Mouse (Mus musculus): ENCODE data around the gene Wbp2. TPM values are rescaled to one million over a fixed set of nuclear protein-coding genes. Genes with fewer than 3 reads are reported as not detected.

Gene Wbp2
- polyA plus RNA-seq, 1 experiment from 2014 or later, result 33.2 TPM

GRCm38 (mm10) chr11:116088188-116088587 lies 1.4 kb upstream of the Wbp2 start:
- Histone ChIP-seq H3K27ac (no peak overlapping the region), H3K4me1 (replicated peaks) (peaks cover 18% of the 10 kb centered on the region), H3K9me3 (no peaks in the 10 kb centered on the region), H3K4me3 (replicated peaks) (no peak overlapping the region), H3K27me3 (no peaks in the 10 kb centered on the region), H3K9ac (replicated peaks) (peak overlapping the region; percentile 13; the same call in 1 of the 2 replicates), H3K36me3 (peaks cover 15% of the 10 kb centered on the region), H3K4me2 (peak overlapping the region; percentile 57)
- no peak for ATAC-seq (ENCODE audit: insufficient number of reproducible peaks, insufficient read depth, low FRiP score, low TSS enrichment, low read depth)
- 85% methylated on average over 8 of the region's 8 CpGs for WGBS

DNA sequence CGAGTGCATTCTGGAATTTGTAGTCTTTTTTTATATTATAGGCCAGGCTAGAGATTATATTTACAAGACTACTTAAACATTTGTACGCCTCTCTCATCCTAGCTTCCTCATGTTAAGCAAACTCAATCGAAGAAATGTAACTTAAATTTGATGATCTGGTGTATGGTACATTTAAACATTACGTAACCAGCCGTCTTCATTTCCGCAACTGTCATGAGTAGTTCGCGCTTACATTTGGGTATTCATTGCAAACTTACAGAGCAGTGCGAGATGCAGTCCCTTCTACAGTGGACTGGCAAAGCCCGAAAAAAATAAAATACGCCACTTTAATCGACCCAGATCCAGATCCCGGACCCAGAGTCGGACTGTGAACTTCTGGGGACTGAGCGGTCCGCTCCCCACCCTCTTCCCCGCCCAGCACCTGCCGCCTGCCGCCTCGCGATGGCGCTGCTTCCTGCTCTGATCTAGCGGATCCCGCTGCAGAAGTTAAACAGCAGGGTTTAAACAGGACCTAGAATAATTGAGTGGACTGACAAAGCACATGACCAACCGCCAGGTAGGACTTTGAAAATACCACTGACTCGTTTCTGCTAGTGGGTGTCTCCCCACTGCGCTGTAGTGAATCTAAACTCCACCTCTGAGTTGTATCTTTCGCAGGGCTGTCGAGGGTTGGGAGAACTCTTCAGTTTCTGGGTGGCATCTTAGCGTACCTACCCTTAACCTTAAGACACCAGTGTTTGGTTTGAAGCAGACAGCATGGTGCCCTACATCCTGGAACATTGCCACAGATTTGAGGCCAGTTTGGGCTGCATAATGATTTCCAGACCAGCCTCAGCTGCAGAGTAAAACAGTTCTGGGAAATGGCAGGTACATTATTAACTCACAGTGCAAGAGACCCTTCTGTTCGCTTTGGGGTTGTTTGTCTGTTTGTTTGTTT lies 667 bp upstream of the Wbp2 start:
- ATAC-seq (ENCODE audit: insufficient number of reproducible peaks, insufficient read depth, low FRiP score, low TSS enrichment, low read depth), result peak; percentile 62
- 3% methylated on average over 31 of the region's 31 CpGs for WGBS
- Histone ChIP-seq H3K9ac (replicated peaks) (peak overlapping the region; percentile 13; the same call in 1 of the 2 replicates), H3K4me3 (replicated peaks) (peak overlapping the region; percentile 51), H3K27ac (peak overlapping the region; percentile 60), H3K36me3 (peaks cover 20% of the 10 kb centered on the region), H3K9me3 (no peaks in the 10 kb centered on the region), H3K4me1 (replicated peaks) (peaks cover 18% of the 10 kb centered on the region), H3K27me3 (no peaks in the 10 kb centered on the region), H3K4me2 (peak overlapping the region; percentile 57)

DNA sequence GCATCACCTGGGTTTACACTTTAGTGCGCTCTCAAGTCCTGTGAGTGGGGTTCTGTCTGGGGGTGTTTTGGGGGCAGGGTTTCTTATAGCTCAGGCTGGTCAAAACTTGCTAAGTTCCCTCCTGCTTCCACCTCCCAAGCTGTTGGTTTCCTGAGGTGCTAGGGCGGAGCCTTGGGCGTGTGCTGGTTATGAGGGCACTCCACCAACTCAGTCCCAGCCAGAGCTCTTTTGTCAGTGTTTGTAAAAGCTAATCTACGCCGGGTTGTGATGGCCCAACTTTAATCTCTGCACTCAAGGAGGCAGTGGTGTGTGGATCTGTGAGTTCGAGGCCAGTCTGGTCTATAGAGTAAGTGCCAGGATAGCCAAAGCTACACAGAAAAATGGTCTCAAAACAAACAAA lies 2.6 kb downstream of the Wbp2 start:
- Histone ChIP-seq H3K4me3 (replicated peaks) (no peak overlapping the region), H3K27me3 (no peaks in the 10 kb centered on the region), H3K27ac (no peak overlapping the region), H3K4me2 (no peak overlapping the region), H3K9me3 (no peaks in the 10 kb centered on the region), H3K36me3 (peaks cover 53% of the 10 kb centered on the region), H3K9ac (replicated peaks) (no peak overlapping the region), H3K4me1 (replicated peaks) (peaks cover 20% of the 10 kb centered on the region)
- ATAC-seq (ENCODE audit: insufficient number of reproducible peaks, insufficient read depth, low FRiP score, low TSS enrichment, low read depth), result no peak
- 93% methylated on average over 6 of the region's 6 CpGs for WGBS

DNA sequence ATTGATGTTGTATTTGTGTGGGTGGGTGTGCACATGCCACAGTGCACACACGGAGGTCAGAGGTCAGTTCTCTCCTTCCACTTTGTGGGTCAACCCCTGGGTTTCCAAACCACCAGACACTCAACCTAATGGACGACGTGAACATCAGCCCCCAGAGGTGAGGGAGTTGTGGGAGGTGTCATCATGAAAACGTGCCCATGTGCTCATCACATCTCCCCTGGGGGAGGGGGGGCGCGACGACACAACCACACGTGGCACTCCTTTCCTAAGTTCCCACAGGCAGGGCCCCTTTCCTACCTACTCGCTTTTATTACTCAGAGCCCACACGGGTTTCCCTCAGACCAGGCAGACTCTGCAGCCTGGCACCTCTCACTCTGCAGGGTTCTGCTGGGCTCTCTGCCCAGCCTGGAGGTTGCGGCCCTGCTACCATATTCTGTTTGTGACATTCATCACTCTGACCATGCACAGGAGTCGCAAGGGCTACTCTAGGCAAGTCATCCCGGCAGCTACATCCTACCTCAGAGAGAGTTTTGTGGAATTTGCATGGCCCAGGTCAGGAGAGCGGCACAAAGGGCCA lies 3.6 kb downstream of the Wbp2 start:
- H3K9ac ChIP-seq (replicated peaks), result no peak overlapping the region
- peaks cover 23% of the 10 kb centered on the region for H3K4me1 ChIP-seq (replicated peaks)
- H3K9me3 ChIP-seq, result no peaks in the 10 kb centered on the region
- 90% methylated on average over 14 of the region's 14 CpGs for WGBS
- H3K4me2 ChIP-seq, result no peak overlapping the region
- H3K27ac ChIP-seq, result no peak overlapping the region
- ATAC-seq (ENCODE audit: insufficient number of reproducible peaks, insufficient read depth, low FRiP score, low TSS enrichment, low read depth), result no peak
- peaks cover 59% of the 10 kb centered on the region for H3K36me3 ChIP-seq
- H3K4me3 ChIP-seq (replicated peaks), result no peak overlapping the region
- no peaks in the 10 kb centered on the region for H3K27me3 ChIP-seq

DNA sequence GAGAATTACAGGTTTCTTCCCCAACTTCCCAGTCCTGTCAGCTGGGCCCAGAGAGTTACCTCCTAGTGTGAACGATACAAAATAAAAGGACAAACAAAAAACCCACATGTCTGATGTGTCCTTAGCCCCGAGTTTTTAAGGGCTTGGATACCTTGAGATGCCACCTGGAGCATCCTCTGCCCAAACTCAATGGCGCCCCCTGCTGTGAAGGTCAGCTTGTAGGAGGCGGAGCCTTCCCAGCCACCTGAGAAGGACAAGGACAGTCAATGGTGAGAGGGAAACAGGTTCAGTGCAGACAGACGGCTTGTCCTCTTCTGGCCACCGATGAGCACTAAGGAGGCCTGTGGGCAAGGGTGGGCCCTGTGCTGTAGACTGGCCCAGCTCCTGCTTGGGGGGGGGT lies 5.7 kb downstream of the Wbp2 start:
- H3K9ac ChIP-seq (replicated peaks), result no peak overlapping the region
- WGBS, result 72% methylated on average over 6 of the region's 6 CpGs
- ATAC-seq (ENCODE audit: insufficient number of reproducible peaks, insufficient read depth, low FRiP score, low TSS enrichment, low read depth), result no peak
- H3K4me1 ChIP-seq (replicated peaks), result peaks cover 25% of the 10 kb centered on the region
- H3K4me3 ChIP-seq (replicated peaks), result no peak overlapping the region
- peaks cover 59% of the 10 kb centered on the region for H3K36me3 ChIP-seq
- H3K4me2 ChIP-seq, result no peak overlapping the region
- H3K27me3 ChIP-seq, result no peaks in the 10 kb centered on the region
- no peaks in the 10 kb centered on the region for H3K9me3 ChIP-seq
- H3K27ac ChIP-seq, result no peak overlapping the region

- peaks cover 57% of the 10 kb centered on the region for H3K36me3 ChIP-seq
- ATAC-seq (ENCODE audit: insufficient number of reproducible peaks, insufficient read depth, low FRiP score, low TSS enrichment, low read depth), result no peak
- peak overlapping the region; percentile 50; the same call in 1 of the 2 replicates for H3K27ac ChIP-seq
- no peak overlapping the region for H3K4me2 ChIP-seq
- no peaks in the 10 kb centered on the region for H3K9me3 ChIP-seq
- no peaks in the 10 kb centered on the region for H3K27me3 ChIP-seq
- H3K4me3 ChIP-seq (replicated peaks), result no peak overlapping the region
- H3K4me1 ChIP-seq (replicated peaks), result peaks cover 19% of the 10 kb centered on the region
- H3K9ac ChIP-seq (replicated peaks), result no peak overlapping the region
- 81% methylated on average over 10 of the region's 10 CpGs for WGBS
Observed at GRCm38 (mm10) chr11:116079511-116079910, 7.3 kb downstream of the Wbp2 start.

DNA sequence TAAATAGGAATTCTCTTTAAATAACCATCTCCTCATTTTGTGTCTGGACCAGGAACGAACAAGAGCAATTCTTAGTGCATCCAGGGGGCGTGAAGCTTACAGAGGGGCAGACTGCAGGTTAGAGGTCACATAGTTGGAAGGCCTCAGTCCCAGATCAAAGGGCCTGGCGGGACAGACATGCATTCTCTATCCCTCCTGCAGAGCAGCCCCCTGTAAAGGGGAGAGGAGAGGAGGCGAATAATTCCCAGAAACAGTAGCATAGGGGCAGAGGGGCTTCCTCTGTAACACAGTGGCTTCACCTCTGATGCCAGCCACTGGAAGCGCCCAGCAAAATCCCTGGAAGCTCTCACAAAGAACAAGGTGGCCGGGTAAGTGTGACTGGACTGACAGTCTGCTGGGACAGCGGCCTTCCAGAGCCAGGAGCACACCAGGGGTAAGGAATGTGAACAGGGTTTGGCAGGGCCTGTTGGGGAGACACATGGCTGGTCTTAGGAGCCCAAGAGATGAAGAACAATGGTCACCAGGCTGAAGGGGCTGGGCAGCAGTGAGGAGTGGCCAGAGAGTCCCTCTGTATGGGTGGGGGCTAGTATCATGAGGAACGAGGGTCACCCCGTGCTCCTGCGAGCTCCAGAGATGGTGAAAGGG lies 8.0 kb downstream of the Wbp2 start:
- peaks cover 51% of the 10 kb centered on the region for H3K36me3 ChIP-seq
- peak overlapping the region; percentile 50; the same call in 1 of the 2 replicates for H3K27ac ChIP-seq
- H3K9me3 ChIP-seq, result no peaks in the 10 kb centered on the region
- no peak overlapping the region; the same call in 1 of the 2 replicates for H3K9ac ChIP-seq (replicated peaks)
- no peak overlapping the region for H3K4me2 ChIP-seq
- no peaks in the 10 kb centered on the region for H3K27me3 ChIP-seq
- no peak overlapping the region for H3K4me3 ChIP-seq (replicated peaks)
- WGBS, result 33% methylated on average over 10 of the region's 10 CpGs
- ATAC-seq (ENCODE audit: insufficient number of reproducible peaks, insufficient read depth, low FRiP score, low TSS enrichment, low read depth), result no peak
- peaks cover 19% of the 10 kb centered on the region for H3K4me1 ChIP-seq (replicated peaks)

GRCm38 (mm10) chr11:116078221-116078620 lies 8.6 kb downstream of the Wbp2 start:
- no peaks in the 10 kb centered on the region for H3K27me3 ChIP-seq
- no peak for ATAC-seq (ENCODE audit: insufficient number of reproducible peaks, insufficient read depth, low FRiP score, low TSS enrichment, low read depth)
- no peak overlapping the region for H3K9ac ChIP-seq (replicated peaks)
- peaks cover 45% of the 10 kb centered on the region for H3K36me3 ChIP-seq
- WGBS, result 8% methylated on average over 16 of the region's 16 CpGs
- no peaks in the 10 kb centered on the region for H3K9me3 ChIP-seq
- peak overlapping the region; percentile 26 for H3K4me3 ChIP-seq (replicated peaks)
- peaks cover 19% of the 10 kb centered on the region for H3K4me1 ChIP-seq (replicated peaks)
- peak overlapping the region; percentile 12; the same call in 1 of the 2 replicates for H3K27ac ChIP-seq
- peak overlapping the region; percentile 46 for H3K4me2 ChIP-seq

- Histone ChIP-seq H3K4me2 (peak within 1 kb of the TSS; percentile 46), H3K36me3 (peaks cover 41% of the 10 kb centered on the region), H3K9me3 (no peaks in the 10 kb centered on the region), H3K27ac (peak within 1 kb of the TSS; percentile 50; the same call in 1 of the 2 replicates), H3K9ac (replicated peaks) (no peak within 1 kb of the TSS; the same call in 1 of the 2 replicates), H3K27me3 (no peaks in the 10 kb centered on the region), H3K4me1 (replicated peaks) (peaks cover 19% of the 10 kb centered on the region), H3K4me3 (replicated peaks) (peak within 1 kb of the TSS; percentile 26)
- WGBS, result 65% methylated on average over 22 of the region's 22 CpGs
- no peak for ATAC-seq (ENCODE audit: insufficient number of reproducible peaks, insufficient read depth, low FRiP score, low TSS enrichment, low read depth)
Observed at GRCm38 (mm10) chr11:116077446-116078204, 9.2 kb downstream of the Wbp2 start, which contains the start of gene Unc13d. TSS of gene Unc13d (minus strand) at chr11:116077961.

- H3K27ac ChIP-seq, result 0 out of 2 replicates have a peak overlapping the region, but pooled peaks have one; percentile 5
- H3K4me2 ChIP-seq, result peak overlapping the region; percentile 18; the same call in 1 of the 2 replicates
- no peak for ATAC-seq (ENCODE audit: insufficient number of reproducible peaks, insufficient read depth, low FRiP score, low TSS enrichment, low read depth)
- H3K4me1 ChIP-seq (replicated peaks), result peaks cover 19% of the 10 kb centered on the region
- H3K36me3 ChIP-seq, result peaks cover 33% of the 10 kb centered on the region
- no peaks in the 10 kb centered on the region for H3K9me3 ChIP-seq
- H3K9ac ChIP-seq (replicated peaks), result no peak overlapping the region
- H3K4me3 ChIP-seq (replicated peaks), result no peak overlapping the region; the same call in 1 of the 2 replicates
- 82% methylated on average over 7 of the region's 7 CpGs for WGBS
- no peaks in the 10 kb centered on the region for H3K27me3 ChIP-seq
Observed at GRCm38 (mm10) chr11:116076836-116077235, 10.0 kb downstream of the Wbp2 start.
